Mouse (Mus musculus) monocyte, adult 2 months (primary cell): ENCODE data around the gene Bcl6b.

Source experiments
- DNase-seq, 2 experiments: peaks; one replicate each; pipeline ENCODE4 v3.0.0; 2022; ENCODE audit warnings: low spot score in 2 of 2, low read depth in 1 of 2

Bcl6b gene

DNA sequence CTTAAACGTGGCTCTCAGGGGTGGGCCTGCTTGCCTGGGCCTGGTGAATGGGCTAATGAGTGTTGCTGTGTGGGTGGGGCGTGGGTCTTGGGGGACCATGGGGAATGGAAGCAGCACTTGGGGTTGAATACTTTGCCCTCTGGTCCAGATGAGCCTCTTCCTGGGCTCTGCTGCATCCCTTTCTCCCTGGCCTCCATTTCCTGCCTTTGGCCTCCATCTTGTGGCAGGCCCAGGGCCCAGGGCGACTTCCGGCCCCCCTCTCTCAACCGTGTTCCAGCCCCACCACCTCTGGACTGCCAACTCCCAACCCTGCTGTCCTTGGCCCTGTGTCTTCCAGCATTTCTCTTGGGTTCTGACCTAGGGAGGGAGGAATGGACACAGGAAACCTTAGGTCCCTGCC is 4.4 kb upstream of the Bcl6b start:
- no peak for DNase-seq

- DNase-seq: no peak
Observed at GRCm38 (mm10) chr11:70233016-70233415, 3.4 kb upstream of the Bcl6b start.

DNA sequence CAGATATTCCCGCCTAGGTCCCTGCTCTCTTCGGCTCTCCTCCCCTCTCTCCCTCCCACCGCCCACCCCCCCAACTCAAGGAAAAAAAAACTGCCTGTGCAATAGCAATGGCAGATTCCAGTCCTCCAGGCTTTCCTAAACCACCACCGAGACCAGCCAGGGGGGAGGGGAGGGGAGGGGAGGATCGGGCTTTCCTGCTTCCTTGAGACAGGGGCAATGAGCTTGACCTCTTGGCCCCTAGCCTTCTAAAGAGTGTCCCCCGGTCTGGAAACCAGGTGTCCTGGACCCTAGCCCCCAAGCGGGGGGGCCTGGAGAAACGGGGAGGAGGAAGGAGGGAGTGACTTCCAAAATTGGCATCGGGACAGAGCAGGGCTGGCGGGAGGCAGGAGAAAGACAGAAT is 2.9 kb upstream of the Bcl6b start:
- DNase-seq: no peak

DNA sequence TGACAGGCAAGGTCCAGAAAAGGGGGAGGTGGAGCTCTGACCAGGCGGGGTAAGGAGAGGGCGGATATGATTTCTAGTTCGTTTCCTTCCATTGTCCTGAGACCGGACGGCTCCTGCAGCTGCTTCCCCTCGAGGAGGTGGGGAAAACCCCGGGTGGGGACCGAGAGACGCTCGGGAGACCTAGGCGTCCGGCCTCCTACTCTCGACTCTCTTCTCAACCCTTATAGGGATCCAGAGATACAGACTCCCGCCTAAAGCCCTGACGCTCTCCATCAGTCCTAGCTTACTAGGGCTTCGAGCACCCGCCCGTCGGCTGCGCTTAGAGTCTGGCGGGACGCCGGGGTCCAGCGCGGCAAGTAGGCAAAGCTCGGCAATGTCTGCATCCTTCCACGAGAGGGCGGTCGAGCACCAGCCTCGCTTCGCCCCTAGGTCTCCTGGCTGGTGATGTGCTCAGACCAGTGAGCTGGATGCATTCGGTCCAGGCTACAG is 685 bp upstream of the Bcl6b start:
- DNase-seq: peak in 1 of 2 experiments; percentile 73

DNA sequence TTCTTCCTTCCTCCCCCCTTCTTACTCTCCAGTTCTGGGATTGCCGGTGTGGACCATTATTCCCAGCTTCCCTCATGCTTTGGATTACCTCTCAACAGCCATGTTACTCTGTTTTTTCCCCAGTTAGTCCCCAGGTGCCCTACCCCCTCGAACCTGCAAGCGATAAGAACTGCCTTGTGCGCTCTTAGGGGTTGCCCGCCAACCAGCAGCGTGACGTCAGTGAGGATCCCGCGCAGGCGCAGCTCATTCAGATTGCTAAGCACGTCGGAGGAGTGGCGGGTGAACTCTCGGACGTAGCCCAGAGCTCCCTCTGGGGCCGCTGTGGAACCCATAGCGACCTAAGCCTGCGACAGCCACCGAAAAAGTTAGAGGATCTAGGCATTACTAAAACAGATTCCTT is 770 bp downstream of the Bcl6b start:
- peak in 1 of 2 experiments; percentile 61 for DNase-seq

DNA sequence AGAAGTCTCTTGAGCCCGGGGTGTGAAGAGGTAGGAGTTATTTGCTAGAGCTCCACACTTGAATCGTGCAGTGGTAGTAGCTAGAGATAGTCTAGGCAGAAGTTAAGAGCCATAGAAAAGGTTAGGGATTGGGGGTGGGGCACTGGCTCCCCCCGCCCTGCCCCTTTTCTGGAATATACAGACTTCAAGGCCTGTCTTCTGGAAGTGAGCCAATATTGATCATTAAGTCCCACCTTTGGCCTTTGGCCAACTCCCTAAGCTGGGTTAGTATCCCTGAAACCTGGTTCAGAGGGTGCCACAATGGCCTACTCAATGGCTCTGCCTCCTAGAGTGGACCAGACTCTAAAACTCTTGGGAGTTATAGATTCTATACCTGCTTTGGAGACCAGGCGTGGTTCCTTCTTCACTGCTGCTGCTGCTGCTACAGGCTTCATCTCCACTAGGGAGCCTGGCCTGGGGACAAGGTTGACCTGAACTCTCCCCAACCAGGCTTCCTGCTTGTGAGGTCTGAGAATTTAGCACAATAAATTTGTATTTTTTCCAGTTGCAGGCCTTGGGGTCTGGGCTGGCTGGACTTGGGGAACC is 1.8 kb downstream of the Bcl6b start:
- DNase-seq: no peak

DNA sequence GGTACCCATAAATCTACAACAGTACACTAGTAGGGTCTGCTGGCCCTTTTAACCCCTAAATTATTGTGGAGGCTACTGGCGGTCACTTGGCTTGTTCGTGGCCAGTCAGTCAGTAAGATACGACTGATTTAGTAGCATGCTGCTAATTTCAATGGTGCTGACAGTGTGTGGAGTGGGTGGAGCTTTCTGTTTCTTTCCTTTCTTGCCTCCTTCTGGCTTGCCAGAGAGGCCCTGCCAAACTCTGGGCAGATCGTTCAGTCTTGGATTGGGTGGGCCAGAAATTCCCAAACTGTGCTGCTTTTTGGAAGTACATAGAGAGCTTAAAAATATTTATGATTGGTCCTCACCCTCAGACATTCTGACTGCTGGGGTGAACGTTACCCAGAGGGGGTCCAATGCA is 2.5 kb downstream of the Bcl6b start:
- no peak for DNase-seq

DNA sequence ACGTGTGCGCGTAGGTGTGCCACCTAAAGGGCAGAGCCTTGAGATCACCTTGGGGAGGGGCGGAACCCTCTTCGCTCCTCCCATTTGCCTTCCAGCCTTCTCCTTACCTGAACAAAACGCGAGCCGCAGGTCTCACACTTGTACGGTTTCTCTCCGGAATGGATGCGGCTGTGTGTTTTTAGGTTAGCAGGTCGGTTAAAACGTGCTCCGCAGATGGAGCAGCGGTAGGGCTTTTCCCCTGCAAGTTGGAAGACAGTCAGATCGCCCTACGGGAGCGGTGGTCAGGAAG is 3.1 kb downstream of the Bcl6b start:
- DNase-seq: no peak

- no peak for DNase-seq
Observed at GRCm38 (mm10) chr11:70225798-70226601, 3.6 kb downstream of the Bcl6b start.

GRCm38 (mm10) chr11:70223724-70224123 is 5.9 kb downstream of the Bcl6b start:
- no peak for DNase-seq

DNA sequence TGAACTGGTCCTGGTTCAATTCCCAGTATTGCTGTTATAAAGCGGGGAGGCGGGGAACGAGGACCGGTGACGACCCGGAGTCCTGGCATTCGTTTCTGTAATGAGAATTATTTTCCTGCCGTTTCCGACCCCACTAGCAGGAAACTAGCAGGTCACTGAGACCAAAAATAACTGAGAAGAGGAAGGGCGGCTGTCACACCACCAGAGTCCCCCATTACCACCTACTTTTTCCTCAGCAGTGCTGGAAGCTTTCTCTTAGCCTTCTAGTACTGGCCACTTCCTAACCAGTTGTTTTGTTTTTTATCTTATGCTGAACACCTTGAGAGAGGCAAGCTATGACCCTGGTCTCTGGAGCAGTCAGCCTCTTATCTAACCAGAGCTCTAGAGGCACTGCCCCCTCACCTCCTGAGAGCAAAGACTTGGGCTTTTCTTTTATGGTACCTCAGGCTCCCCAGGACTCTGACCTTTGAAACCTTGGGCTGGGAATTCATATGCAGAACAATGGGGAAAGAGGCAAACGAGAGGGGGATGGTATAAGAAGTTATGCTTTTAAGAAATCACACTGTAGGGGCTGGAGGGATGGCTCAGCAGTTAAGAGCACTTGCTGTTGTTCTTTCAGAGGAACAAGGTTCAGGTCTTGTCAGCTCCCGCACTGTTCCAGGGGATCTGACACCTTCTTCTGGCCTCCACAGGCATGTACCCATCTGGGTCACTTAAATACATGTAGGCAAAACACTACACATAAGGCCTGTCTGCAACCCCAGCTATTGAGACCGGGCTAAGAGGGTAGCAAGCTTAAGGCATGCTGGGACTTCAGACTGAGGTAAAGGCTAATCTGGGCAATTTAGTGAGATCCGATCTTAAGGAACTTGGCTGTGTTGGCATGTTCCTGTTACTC is 7.7 kb downstream of the Bcl6b start:
- DNase-seq: no peak

- peak; percentile 75 to 80 for DNase-seq
Observed at GRCm38 (mm10) chr11:70220731-70221602, 8.6 kb downstream of the Bcl6b start, which contains the start of gene Slc16a13. Gene Slc16a13 (minus strand): TSS chr11:70221064.

- no peak for DNase-seq
Observed at GRCm38 (mm10) chr11:70220323-70220722, 9.3 kb downstream of the Bcl6b start.

DNA sequence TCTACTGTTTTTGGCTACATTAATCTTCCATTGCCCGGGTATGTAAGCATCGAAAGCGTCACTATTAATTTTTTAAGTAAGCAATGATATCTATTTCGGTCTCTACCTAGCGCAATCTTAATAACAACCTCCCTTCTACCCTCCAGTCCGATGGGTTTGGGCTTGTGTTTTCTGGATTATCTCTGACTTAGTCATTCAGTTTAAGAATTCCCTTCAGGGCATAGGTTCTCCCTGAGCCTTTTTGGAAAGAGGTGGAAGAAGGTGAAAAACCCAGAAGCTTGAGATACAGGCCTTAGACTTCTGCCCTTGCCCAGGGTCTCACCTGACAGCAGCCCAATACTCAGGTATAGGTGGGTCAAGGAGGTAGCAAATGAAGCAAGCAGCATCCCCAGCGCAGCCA is 9.7 kb downstream of the Bcl6b start:
- DNase-seq: no peak

- no peak for DNase-seq
Observed at GRCm38 (mm10) chr11:70218741-70219470, 10.7 kb downstream of the Bcl6b start.

DNA sequence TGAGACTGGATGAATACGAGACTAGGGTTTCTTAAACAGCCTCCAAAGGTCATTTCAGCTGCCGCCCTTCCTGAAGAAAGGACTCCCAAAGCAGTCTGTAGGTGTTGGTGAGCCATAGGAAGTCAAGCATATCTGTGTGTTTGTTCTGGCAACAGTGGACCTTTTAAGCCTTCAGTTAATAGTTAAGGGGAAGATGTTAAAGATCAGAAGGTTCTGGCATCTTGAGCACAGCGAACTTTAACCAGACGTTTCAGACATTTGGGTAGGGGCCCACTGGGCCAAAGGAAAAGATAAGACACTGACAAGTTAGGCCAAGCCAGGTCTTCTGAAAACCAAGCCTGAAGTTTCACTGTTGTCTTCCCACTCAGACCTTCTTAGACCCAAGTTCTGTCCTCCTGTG is 11.6 kb downstream of the Bcl6b start:
- DNase-seq: no peak

DNA sequence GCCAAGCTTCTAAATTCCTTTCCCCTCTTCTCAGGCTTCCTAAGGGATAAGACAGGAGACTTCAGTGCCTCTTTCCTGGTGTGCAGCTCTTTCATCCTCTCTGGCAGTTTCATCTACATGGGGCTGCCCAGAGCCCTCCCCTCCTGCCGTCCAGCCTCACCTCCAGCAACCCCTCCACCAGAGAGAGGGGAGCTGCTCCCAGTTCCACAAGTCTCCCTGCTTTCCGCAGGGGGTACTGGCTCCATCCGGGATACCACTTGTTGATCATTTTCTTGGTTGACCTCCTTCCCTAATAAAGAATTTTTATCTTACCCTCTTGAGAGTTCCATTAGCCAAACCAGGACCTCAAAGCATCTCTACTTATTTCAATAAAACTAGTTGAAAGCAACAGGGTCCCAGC is 13.5 kb downstream of the Bcl6b start:
- DNase-seq: no peak

GRCm38 (mm10) chr11:70215301-70215700 is 14.3 kb downstream of the Bcl6b start:
- no peak for DNase-seq

DNA sequence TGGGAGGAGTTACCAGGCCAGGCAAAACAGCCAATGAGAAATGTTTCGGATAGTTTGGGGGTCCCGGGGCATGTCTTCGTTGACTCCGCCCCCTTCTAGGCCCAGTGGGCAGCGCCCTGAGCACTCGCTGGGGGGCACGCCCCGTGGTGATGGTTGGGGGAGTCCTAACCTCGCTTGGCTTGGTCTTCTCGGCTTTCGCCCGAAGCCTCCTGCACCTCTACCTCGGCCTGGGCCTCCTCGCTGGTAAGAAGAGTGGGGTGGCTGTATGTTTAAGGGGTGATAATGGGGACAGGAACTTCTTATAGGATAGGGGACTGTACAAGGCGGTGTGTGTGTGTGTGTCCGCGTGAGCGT is 14.8 kb downstream of the Bcl6b start:
- no peak for DNase-seq

- DNase-seq: no peak
Observed at GRCm38 (mm10) chr11:70214191-70214855, 15.3 kb downstream of the Bcl6b start.
